Mouse (Mus musculus) kidney, embryonic 14.5 days (tissue): ENCODE data around the gene Apc2. TPM values are rescaled to one million over a fixed set of nuclear protein-coding genes. Genes with fewer than 3 reads are reported as not detected.

Experiments used
- ATAC-seq: fragments of 200-750 bp; cut with Nextera tagmentation; 2 replicates; pipeline ENCODE4 v1.8.0; 2017; ENCODE audit warnings: moderate number of reproducible peaks, mild to moderate bottlenecking, moderate TSS enrichment, moderate library complexity; ENCODE audit not compliant: low FRiP score, low TSS enrichment
- H3K27ac ChIP-seq: fragments of 300-500 bp; sonication (generic); 2 replicates; pipeline ENCODE4 v1.5.1; 2014; ENCODE audit warnings: low read depth, mild to moderate bottlenecking, low read length, moderate library complexity, mixed read lengths
- H3K27me3 ChIP-seq: fragments of 300-500 bp; sonication (generic); 2 replicates; pipeline ENCODE4 v1.6.1; 2014; ENCODE audit warnings: mild to moderate bottlenecking, low read length; ENCODE audit not compliant: control insufficient read depth, insufficient read depth
- H3K36me3 ChIP-seq: fragments of 300-500 bp; sonication (generic); 2 replicates; pipeline ENCODE4 v1.6.1; 2014; ENCODE audit warnings: low read length, mixed read lengths; ENCODE audit not compliant: control insufficient read depth, insufficient read depth
- H3K4me1 ChIP-seq: fragments of 300-500 bp; sonication (generic); 2 replicates; pipeline ENCODE4 v1.6.1; 2014; ENCODE audit warnings: low read length, mixed read lengths; ENCODE audit not compliant: control insufficient read depth, insufficient read depth
- H3K4me2 ChIP-seq: fragments of 300-500 bp; sonication (generic); replicated peaks from 2 replicates; pipeline ENCODE4 v1.6.1; 2014; ENCODE audit warnings: low read depth, mild to moderate bottlenecking, low read length
- H3K4me3 ChIP-seq: fragments of 300-500 bp; sonication (generic); 2 replicates; pipeline ENCODE4 v1.5.1; 2014; ENCODE audit warnings: mild to moderate bottlenecking, low read length
- H3K9ac ChIP-seq: fragments of 300-500 bp; sonication (generic); 2 replicates; pipeline ENCODE4 v1.6.1; 2014; ENCODE audit warnings: low read depth, mild to moderate bottlenecking, low read length, moderate library complexity
- H3K9me3 ChIP-seq: fragments of 300-500 bp; sonication (generic); 2 replicates; pipeline ENCODE4 v1.6.1; 2016; ENCODE audit warnings: low read length; ENCODE audit not compliant: control insufficient read depth
- WGBS: fragments of 180-500 bp; shearing (Covaris S2); extraction: QIAGEN DNeasy Blood & Tissue Kit; methylation state at CpG from one replicate; pipeline ENCODE4 v1.1.7; 2014; 5-methylcytosine and 5-hydroxymethylcytosine counted together
- polyA plus RNA-seq: library from polyadenylated mRNA; unstranded; fragments of >200 nt; fragmentation: Nextera tagmentation; extraction: Ambion mirVana; gene quantifications from 2 replicates; pipeline ENCODE4 v1.2.1, GENCODE M21; 2014

Gene Apc2
- polyA plus RNA-seq, 1 experiment from 2014 or later = 1.0 TPM

DNA sequence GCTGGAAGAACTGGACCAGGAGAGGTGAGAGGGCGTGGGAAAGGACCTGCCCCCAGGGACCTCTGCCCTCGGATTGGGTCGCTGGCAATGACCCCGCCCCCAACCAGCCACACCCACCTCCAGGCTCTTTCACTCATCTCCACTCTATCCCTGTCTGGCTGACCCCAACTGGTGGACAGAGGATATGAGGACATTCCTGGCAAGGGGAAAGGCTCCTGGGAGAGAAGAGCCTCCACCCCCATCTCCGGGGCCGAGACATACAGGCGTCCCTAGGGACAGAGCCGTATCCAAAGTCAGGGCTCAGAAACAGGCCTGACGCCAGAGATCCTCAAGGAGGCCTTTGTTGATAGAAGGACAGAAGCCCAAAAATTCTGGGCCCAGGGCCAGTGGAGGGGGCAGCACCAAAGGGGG lies 6.7 kb downstream of the Apc2 start:
- 13% methylated on average over 9 of the region's 9 CpGs for WGBS
- peak; percentile 53; the same call in 1 of the 2 replicates for ATAC-seq
- Histone ChIP-seq H3K4me3 (no peak overlapping the region), H3K27ac (no peak overlapping the region), H3K4me2 (no peak overlapping the region), H3K27me3 (peaks cover 70% of the 10 kb centered on the region), H3K9me3 (no peaks in the 10 kb centered on the region), H3K36me3 (no peaks in the 10 kb centered on the region), H3K9ac (no peak overlapping the region), H3K4me1 (peaks cover 8% of the 10 kb centered on the region; the same call in 1 of the 2 replicates)

DNA sequence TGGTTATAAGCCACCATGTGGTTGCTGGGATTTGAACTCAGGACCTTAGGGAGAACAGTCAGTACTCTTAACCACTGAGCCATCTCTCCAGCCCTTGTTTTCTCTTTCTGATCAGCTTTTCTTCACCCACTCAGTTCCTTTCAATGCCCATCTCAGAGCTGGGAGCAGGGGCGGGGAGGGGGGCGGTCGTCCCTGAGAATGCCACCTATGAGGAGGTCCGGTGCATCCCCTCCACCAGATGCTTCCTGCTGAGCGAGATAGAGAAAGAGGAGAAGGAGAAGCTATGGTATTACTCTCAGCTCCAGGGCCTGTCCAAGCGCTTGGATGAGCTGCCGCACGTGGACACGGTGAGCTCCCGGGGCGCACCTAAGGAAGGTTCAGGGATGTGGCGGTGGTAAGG lies 8.7 kb downstream of the Apc2 start:
- peak overlapping the region; percentile 32; the same call in 1 of the 2 replicates for H3K4me2 ChIP-seq
- H3K27me3 ChIP-seq = peaks cover 51% of the 10 kb centered on the region
- 0 out of 2 replicates have a peak, but pooled peaks have one; percentile 2 for ATAC-seq
- H3K9ac ChIP-seq = no peak overlapping the region
- peak overlapping the region; percentile 12 for H3K4me3 ChIP-seq
- H3K4me1 ChIP-seq = peaks cover 8% of the 10 kb centered on the region; the same call in 1 of the 2 replicates
- 21% methylated on average over 12 of the region's 12 CpGs for WGBS
- no peak overlapping the region for H3K27ac ChIP-seq
- no peaks in the 10 kb centered on the region for H3K9me3 ChIP-seq
- no peaks in the 10 kb centered on the region for H3K36me3 ChIP-seq

- peaks cover 8% of the 10 kb centered on the region; the same call in 1 of the 2 replicates for H3K4me1 ChIP-seq
- H3K27me3 ChIP-seq = peaks cover 47% of the 10 kb centered on the region
- no peaks in the 10 kb centered on the region for H3K36me3 ChIP-seq
- H3K9me3 ChIP-seq = no peaks in the 10 kb centered on the region
- peak overlapping the region; percentile 23; the same call in 1 of the 2 replicates for H3K9ac ChIP-seq
- peak; percentile 40; the same call in 1 of the 2 replicates for ATAC-seq
- H3K27ac ChIP-seq = no peak overlapping the region
- H3K4me2 ChIP-seq = peak overlapping the region; percentile 32; the same call in 1 of the 2 replicates
- WGBS = 11% methylated on average over 25 of the region's 25 CpGs
- H3K4me3 ChIP-seq = peak overlapping the region; percentile 12
Measured at GRCm38 (mm10) chr10:80304862-80305261, 9.1 kb downstream of the Apc2 start.

DNA sequence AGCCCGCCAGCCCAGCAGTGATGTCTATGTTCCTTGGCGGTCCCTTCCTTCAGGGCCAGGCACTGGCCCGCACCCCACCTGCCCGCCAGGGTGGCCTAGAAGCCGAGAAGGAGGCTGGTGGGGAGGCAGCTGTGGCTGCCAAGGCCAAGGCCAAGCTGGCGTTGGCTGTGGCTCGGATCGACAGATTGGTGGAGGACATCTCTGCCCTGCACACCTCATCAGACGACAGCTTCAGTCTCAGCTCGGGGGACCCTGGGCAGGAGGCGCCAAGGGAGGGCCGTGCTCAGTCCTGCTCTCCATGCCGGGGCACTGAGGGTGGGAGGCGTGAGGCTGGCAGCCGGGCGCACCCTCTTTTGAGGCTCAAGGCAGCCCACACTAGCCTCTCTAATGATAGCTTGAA lies 15.8 kb downstream of the Apc2 start:
- H3K9ac ChIP-seq = no peak overlapping the region
- no peaks in the 10 kb centered on the region for H3K4me1 ChIP-seq
- H3K36me3 ChIP-seq = no peaks in the 10 kb centered on the region
- H3K9me3 ChIP-seq = no peaks in the 10 kb centered on the region
- H3K4me3 ChIP-seq = no peak overlapping the region
- ATAC-seq = no peak
- H3K27ac ChIP-seq = no peak overlapping the region
- H3K4me2 ChIP-seq = no peak overlapping the region
- H3K27me3 ChIP-seq = peaks cover 61% of the 10 kb centered on the region
- 83% methylated on average over 16 of the region's 16 CpGs for whole genome bisulfite sequencing

GRCm38 (mm10) chr10:80312586-80313504 lies 17.1 kb downstream of the Apc2 start:
- Histone ChIP-seq H3K9ac (no peak overlapping the region; the same call in 1 of the 2 replicates), H3K27ac (no peak overlapping the region), H3K4me3 (no peak overlapping the region), H3K4me1 (no peaks in the 10 kb centered on the region), H3K4me2 (no peak overlapping the region), H3K36me3 (peaks cover 3% of the 10 kb centered on the region; the same call in 1 of the 2 replicates), H3K9me3 (no peaks in the 10 kb centered on the region), H3K27me3 (peaks cover 70% of the 10 kb centered on the region)
- WGBS = 63% methylated on average over 54 of the region's 54 CpGs
- no peak for ATAC-seq

GRCm38 (mm10) chr10:80313627-80314201 lies 17.9 kb downstream of the Apc2 start:
- Histone ChIP-seq H3K27me3 (peaks cover 70% of the 10 kb centered on the region), H3K9ac (no peak overlapping the region), H3K9me3 (no peaks in the 10 kb centered on the region), H3K4me1 (no peaks in the 10 kb centered on the region), H3K27ac (no peak overlapping the region), H3K4me3 (no peak overlapping the region), H3K36me3 (peaks cover 9% of the 10 kb centered on the region; the same call in 1 of the 2 replicates), H3K4me2 (no peak overlapping the region)
- ATAC-seq = no peak; the same call in 1 of the 2 replicates
- 38% methylated on average over 18 of the region's 20 CpGs for WGBS

DNA sequence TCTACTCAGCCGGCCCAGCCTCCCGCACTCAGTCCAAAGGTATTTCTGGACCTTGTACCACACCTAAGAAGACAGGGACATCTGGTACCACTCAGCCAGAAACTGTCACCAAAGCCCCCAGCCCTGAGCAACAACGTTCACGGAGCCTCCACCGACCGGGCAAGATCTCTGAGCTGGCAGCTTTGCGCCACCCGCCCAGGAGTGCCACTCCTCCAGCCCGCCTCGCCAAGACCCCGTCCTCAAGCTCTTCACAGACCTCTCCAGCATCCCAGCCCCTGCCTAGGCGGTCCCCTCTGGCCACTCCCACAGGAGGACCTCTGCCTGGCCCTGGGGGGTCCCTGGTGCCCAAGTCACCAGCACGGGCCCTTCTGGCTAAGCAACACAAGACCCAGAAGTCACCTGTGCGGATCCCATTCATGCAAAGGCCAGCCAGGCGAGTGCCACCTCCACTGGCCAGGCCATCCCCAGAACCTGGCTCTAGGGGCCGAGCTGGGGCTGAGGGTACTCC lies 18.8 kb downstream of the Apc2 start:
- no peak overlapping the region for H3K27ac ChIP-seq
- ATAC-seq = no peak
- WGBS = 54% methylated on average over 16 of the region's 16 CpGs

DNA sequence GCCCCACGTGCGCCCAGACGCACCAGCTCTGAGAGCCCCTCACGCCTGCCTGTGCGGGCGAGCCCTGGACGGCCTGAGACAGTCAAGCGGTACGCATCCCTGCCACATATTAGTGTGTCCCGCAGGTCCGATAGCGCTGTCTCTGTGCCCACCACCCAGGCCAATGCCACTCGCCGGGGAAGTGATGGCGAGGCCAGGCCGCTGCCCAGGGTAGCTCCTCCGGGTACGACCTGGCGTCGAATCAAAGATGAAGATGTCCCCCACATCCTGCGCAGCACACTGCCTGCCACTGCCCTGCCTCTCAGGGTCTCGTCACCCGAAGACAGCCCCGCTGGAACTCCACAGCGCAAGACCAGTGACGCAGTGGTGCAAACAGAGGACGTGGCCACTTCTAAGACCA lies 19.5 kb downstream of the Apc2 start:
- peaks cover 11% of the 10 kb centered on the region; the same call in 1 of the 2 replicates for H3K36me3 ChIP-seq
- H3K4me1 ChIP-seq = peaks cover 6% of the 10 kb centered on the region
- H3K27ac ChIP-seq = no peak overlapping the region
- no peaks in the 10 kb centered on the region for H3K9me3 ChIP-seq
- no peak for ATAC-seq
- no peak overlapping the region for H3K9ac ChIP-seq
- no peak overlapping the region for H3K4me3 ChIP-seq
- WGBS = 42% methylated on average over 27 of the region's 27 CpGs
- no peak overlapping the region for H3K4me2 ChIP-seq
- H3K27me3 ChIP-seq = peaks cover 68% of the 10 kb centered on the region

More for the DNA sequence above, 18.8 kb downstream of the Apc2 start:
- no peak overlapping the region for H3K4me2 ChIP-seq
- peaks cover 4% of the 10 kb centered on the region for H3K4me1 ChIP-seq
- H3K27me3 ChIP-seq = peaks cover 70% of the 10 kb centered on the region
- peaks cover 11% of the 10 kb centered on the region; the same call in 1 of the 2 replicates for H3K36me3 ChIP-seq
- no peak overlapping the region for H3K4me3 ChIP-seq
- no peaks in the 10 kb centered on the region for H3K9me3 ChIP-seq
- no peak overlapping the region for H3K9ac ChIP-seq
